Mouse (Mus musculus) testis, postnatal 10 days (tissue): ENCODE data around the gene Olfr1093.

Source experiments
- DNase-seq: peaks from one replicate; pipeline ENCODE4 v3.0.0; 2021; ENCODE audit warnings: low spot score

Gene Olfr1093

GRCm38 (mm10) chr2:86782179-86782578, at the start of gene Olfr1093:
TSS of gene Olfr1093 (plus strand) at chr2:86782479.
- no peak for DNase-seq

- no peak for DNase-seq
Measured at GRCm38 (mm10) chr2:86733601-86734000, 48.7 kb upstream of the Olfr1093 start, which contains the start of gene Olfr1089. TSS of gene Olfr1089 (minus strand) at chr2:86733701.

GRCm38 (mm10) chr2:86758893-86759292, 23.4 kb upstream of the Olfr1093 start, which contains the start of gene Olfr1090:
TSS of gene Olfr1090 (minus strand) at chr2:86758993.
- no peak for DNase-seq

DNA sequence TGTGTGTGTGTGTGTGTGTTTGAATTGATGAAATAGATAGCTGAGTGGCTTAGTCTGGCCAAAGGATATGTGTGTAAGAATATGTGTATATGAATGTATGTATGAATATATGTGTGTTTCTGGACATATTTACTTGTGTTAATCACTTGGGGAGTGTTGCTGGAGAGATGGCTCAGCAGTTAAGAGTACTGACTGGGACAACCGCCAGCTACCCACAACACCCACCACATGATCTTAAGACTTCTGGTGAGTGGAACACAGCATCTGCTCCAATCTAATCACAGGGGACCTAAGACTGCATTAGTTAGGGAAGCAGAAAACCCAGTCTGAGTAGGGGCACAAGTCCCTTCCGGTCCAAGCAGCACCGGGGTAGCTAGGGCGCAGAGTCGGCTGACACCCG, 21.2 kb upstream of the Olfr1093 start:
- no peak for DNase-seq

- DNase-seq: no peak
Measured at GRCm38 (mm10) chr2:86809918-86810317, 27.6 kb downstream of the Olfr1093 start, which contains the start of gene Olfr141. TSS of gene Olfr141 (minus strand) at chr2:86810018.

DNA sequence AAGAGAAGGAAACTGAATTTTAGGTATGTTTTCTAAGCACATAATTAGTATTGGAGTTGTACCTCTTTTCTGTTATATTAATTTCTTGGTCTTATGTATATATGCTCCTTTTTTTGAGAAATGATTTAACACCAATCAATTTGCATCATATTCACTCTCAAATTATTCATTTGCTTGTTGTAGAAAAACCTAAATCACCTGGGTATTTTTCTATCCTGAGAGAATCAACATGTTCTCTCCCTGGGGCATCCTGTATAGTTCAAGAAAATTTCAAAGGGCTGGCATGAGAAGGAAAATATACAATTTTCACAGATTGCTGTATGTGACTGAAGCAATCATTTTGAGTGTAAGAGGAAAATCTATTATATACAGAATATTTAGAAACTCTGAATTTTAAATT, 42.1 kb downstream of the Olfr1093 start, which contains the start of gene Olfr1094:
Olfr1094 (plus strand) TSS at position 301 of the 400 bp plus-strand sequence.
- no peak for DNase-seq
